Mouse (Mus musculus): ENCODE measurements at regions not wholly inside any gene's neighbourhood (a gene's known extent, or its start where the extent isn't known, plus 50 kb on each side); places are given as distances from the start of the nearest gene placed in this dataset.

DNA sequence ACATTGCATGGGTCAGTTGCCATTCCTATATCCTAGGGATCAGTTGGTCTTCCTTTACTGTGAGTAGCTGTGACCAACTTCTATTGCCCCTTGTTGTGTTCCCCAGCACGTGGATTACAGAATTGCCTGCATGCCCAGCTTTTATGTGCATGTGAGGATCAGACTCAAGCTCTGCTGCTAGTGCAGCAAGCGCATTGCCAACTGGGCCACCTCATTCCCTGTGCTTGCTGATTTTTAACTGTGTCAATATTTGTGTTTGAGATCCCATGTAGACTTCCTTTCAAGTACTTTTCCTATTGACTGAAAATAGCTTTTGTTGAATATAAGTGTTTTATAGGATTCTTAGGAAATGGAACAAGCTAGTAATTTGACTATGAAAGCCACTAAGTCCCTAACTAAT, 1526.5 kb upstream of the Tenm2 start:
- Histone ChIP-seq H3K9me3 (ENCODE audit: control insufficient read depth, low read length) (no peaks in the 10 kb centered on the region), H3K27me3 (ENCODE audit: control insufficient read depth, insufficient read depth, low read length) (no peaks in the 10 kb centered on the region), H3K4me3 (ENCODE audit: low read length) (no peak overlapping the region), H3K9ac (ENCODE audit: low read depth, low read length) (no peak overlapping the region), H3K27ac (ENCODE audit: low read depth, low read length) (no peak overlapping the region), H3K36me3 (ENCODE audit: control insufficient read depth, insufficient read depth, low read length) (no peaks in the 10 kb centered on the region), H3K4me1 (ENCODE audit: control insufficient read depth, insufficient read depth, low read length) (no peaks in the 10 kb centered on the region), H3K4me2 (replicated peaks; ENCODE audit: low read depth, low read length) (no peak overlapping the region)
- no peak for ATAC-seq (ENCODE audit: low FRiP score, low TSS enrichment)
- 74% methylated on average over 2 of the region's 2 CpGs for WGBS

DNA sequence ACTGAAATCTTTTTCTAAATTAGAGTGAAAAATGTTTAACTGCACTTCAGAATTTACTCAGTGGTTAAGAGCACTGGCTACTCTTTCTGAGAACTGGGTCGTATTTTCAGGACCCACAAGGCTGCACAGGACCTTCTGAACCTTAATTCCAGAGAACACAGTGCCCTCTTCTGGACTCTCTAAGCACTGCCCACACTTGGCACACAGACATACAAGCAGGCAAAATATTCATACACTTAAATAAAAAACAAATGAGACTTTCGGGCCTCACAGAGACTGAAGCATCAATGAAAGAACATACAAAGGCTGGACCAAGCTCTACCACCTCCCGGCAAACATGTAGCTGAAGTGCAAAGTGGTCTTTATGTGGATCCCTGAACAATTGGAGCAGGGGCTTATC, 1511.8 kb upstream of the Tenm2 start:
- no peak overlapping the region for H3K9ac ChIP-seq (ENCODE audit: low read depth, low read length)
- ATAC-seq (ENCODE audit: low FRiP score, low TSS enrichment) = no peak
- H3K4me3 ChIP-seq (ENCODE audit: low read length) = no peak overlapping the region
- no peaks in the 10 kb centered on the region for H3K9me3 ChIP-seq (ENCODE audit: control insufficient read depth, low read length)
- H3K27me3 ChIP-seq (ENCODE audit: control insufficient read depth, insufficient read depth, low read length) = no peaks in the 10 kb centered on the region
- no peak overlapping the region for H3K4me2 ChIP-seq (replicated peaks; ENCODE audit: low read depth, low read length)
- no peak overlapping the region for H3K27ac ChIP-seq (ENCODE audit: low read depth, low read length)
- no peaks in the 10 kb centered on the region for H3K4me1 ChIP-seq (ENCODE audit: control insufficient read depth, insufficient read depth, low read length)
- WGBS = 57% methylated on average over 3 of the region's 3 CpGs
- H3K36me3 ChIP-seq (ENCODE audit: control insufficient read depth, insufficient read depth, low read length) = no peaks in the 10 kb centered on the region

DNA sequence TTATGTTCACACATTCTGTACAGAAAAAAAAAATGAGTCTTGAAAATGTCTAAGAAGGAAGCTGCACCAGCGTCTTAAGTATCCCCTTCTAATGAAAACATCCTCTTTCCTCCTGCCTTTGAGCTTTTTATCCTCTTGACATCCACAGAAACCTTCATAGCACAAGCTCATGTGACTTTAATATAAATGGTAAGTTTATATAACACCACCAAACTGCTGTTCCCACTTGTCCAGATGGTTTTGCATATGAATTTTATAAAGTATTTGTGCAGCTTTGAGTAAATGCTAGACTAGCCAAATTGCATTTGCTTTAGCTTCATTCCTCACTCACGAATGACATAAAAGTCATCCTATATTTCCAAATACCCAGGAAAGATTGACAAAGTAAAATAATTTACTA, 1493.3 kb upstream of the Tenm2 start:
- no peak for ATAC-seq (ENCODE audit: low FRiP score, low TSS enrichment)
- Histone ChIP-seq H3K4me3 (ENCODE audit: low read length) (no peak overlapping the region), H3K9ac (ENCODE audit: low read depth, low read length) (no peak overlapping the region), H3K4me1 (ENCODE audit: control insufficient read depth, insufficient read depth, low read length) (no peaks in the 10 kb centered on the region), H3K9me3 (ENCODE audit: control insufficient read depth, low read length) (no peaks in the 10 kb centered on the region), H3K4me2 (replicated peaks; ENCODE audit: low read depth, low read length) (no peak overlapping the region), H3K36me3 (ENCODE audit: control insufficient read depth, insufficient read depth, low read length) (no peaks in the 10 kb centered on the region), H3K27me3 (ENCODE audit: control insufficient read depth, insufficient read depth, low read length) (no peaks in the 10 kb centered on the region), H3K27ac (ENCODE audit: low read depth, low read length) (no peak overlapping the region)
- WGBS = 61% methylated on average over 2 of the region's 2 CpGs

DNA sequence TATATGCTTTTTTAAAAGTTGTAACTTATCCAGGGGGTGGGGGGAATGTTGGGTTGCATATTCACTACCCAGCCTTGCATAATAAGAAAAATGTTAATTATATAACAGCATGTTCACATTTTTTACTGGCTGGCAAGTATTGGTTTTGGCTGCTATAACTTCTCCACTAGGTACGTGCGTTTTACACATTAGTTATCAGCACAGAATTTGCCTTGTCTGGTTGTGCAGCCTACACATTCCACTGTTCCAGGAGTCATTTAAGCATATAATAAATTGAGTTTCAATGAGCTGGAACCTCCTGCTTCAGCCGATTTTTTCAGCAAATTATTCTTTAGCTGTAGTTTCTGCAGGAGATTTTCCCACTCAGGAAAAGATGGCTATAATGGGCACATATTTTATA, 1479.9 kb upstream of the Tenm2 start:
- WGBS = 65% methylated on average over 3 of the region's 3 CpGs
- H3K27ac ChIP-seq (ENCODE audit: low read depth, low read length) = no peak overlapping the region
- no peak for ATAC-seq (ENCODE audit: low FRiP score, low TSS enrichment)
- no peaks in the 10 kb centered on the region for H3K9me3 ChIP-seq (ENCODE audit: control insufficient read depth, low read length)
- H3K27me3 ChIP-seq (ENCODE audit: control insufficient read depth, insufficient read depth, low read length) = no peaks in the 10 kb centered on the region
- no peak overlapping the region for H3K4me2 ChIP-seq (replicated peaks; ENCODE audit: low read depth, low read length)
- no peaks in the 10 kb centered on the region for H3K36me3 ChIP-seq (ENCODE audit: control insufficient read depth, insufficient read depth, low read length)
- no peak overlapping the region for H3K4me3 ChIP-seq (ENCODE audit: low read length)
- H3K9ac ChIP-seq (ENCODE audit: low read depth, low read length) = no peak overlapping the region
- no peaks in the 10 kb centered on the region for H3K4me1 ChIP-seq (ENCODE audit: control insufficient read depth, insufficient read depth, low read length)

DNA sequence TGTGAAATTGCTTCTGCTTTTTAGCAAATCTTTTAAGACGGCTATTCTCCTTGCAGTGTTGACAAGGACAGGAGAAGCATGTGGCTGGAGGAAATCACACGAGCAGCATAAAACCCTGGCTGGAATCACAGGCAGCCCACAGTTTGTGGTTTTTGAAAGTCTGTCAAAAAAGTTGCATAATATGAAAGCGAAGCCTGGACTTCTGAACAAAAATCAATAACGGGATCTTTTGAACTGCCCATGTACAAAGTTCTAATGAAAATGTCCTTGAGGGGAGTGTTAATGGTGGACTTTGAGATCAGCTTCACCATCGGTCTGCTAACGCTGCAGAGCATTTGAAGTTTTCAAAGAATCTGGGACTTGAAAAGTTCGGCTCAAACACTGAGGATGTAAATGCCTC, 1445.5 kb upstream of the Tenm2 start:
- H3K9me3 ChIP-seq (ENCODE audit: control insufficient read depth, low read length) = no peaks in the 10 kb centered on the region
- no peak overlapping the region for H3K4me2 ChIP-seq (replicated peaks; ENCODE audit: low read depth, low read length)
- H3K36me3 ChIP-seq (ENCODE audit: control insufficient read depth, insufficient read depth, low read length) = no peaks in the 10 kb centered on the region
- H3K27ac ChIP-seq (ENCODE audit: low read depth, low read length) = no peak overlapping the region
- WGBS = 64% methylated on average over 7 of the region's 7 CpGs
- ATAC-seq (ENCODE audit: low FRiP score, low TSS enrichment) = no peak
- H3K4me1 ChIP-seq (ENCODE audit: control insufficient read depth, insufficient read depth, low read length) = no peaks in the 10 kb centered on the region
- H3K27me3 ChIP-seq (ENCODE audit: control insufficient read depth, insufficient read depth, low read length) = no peaks in the 10 kb centered on the region
- H3K9ac ChIP-seq (ENCODE audit: low read depth, low read length) = no peak overlapping the region
- H3K4me3 ChIP-seq (ENCODE audit: low read length) = no peak overlapping the region

DNA sequence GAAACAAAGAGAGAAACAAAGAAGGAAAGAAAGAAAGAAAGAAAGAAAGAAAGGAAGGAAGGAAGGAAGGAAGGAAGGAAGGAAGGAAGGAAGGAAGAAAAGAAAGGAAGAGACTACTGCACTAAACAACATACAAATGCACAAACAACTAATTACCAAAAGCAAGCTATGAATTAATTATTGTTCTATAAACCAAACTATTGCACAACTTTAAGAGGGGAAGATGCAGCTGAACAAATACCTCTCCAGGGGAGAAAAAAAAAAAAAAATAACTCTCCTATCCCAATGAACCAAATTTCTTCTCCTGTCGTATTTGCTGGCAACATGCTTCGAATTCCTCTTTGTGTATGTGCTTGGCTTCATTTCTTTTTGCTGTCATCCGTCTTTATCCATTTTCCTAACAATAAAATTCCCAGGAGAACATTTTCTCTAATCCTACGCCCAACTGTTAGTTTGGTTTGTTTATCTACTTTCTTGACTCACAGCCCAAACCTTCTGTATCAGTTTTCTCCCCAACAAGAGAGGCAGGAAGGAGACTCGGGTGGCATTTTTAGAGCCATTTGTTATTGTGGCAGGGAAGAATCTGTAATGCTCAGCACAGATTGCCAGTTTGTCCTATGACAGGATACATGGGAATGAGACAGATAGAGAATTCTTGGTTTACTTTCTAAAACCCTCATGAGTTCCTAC, 1437.7 kb upstream of the Tenm2 start:
- no peak for ATAC-seq (ENCODE audit: low FRiP score, low TSS enrichment)
- Histone ChIP-seq H3K4me1 (ENCODE audit: control insufficient read depth, insufficient read depth, low read length) (no peaks in the 10 kb centered on the region), H3K9ac (ENCODE audit: low read depth, low read length) (no peak overlapping the region), H3K36me3 (ENCODE audit: control insufficient read depth, insufficient read depth, low read length) (no peaks in the 10 kb centered on the region), H3K27me3 (ENCODE audit: control insufficient read depth, insufficient read depth, low read length) (no peaks in the 10 kb centered on the region), H3K9me3 (ENCODE audit: control insufficient read depth, low read length) (no peaks in the 10 kb centered on the region), H3K4me3 (ENCODE audit: low read length) (no peak overlapping the region), H3K4me2 (replicated peaks; ENCODE audit: low read depth, low read length) (no peak overlapping the region), H3K27ac (ENCODE audit: low read depth, low read length) (no peak overlapping the region)
- 43% methylated on average over 5 of the region's 5 CpGs for WGBS
